Mouse (Mus musculus) MEL (cell line): ENCODE measurements at regions not wholly inside any gene's neighbourhood (a gene's known extent, or its start where the extent isn't known, plus 50 kb on each side); places are given as distances from the start of the nearest gene placed in this dataset.
A peak's percentile ranks its signal among the peaks of the same experiment; 100 is the strongest.

Source experiments
- DNase-seq: peaks from one replicate; pipeline ENCODE4 v3.0.0; 2011; ENCODE audit warnings: low read depth, low spot score
- H3K27ac ChIP-seq: 2 replicates; pipeline ENCODE4 v1.5.1; 2012; ENCODE audit warnings: low read depth, mild to moderate bottlenecking, control low read depth, low read length, moderate library complexity; ENCODE audit not compliant: control insufficient read depth
- H3K27me3 ChIP-seq, 2 experiments: fragments of 150-350 bp in 1 of 2; sonication (generic) in 1 of 2; 2 replicates each; pipeline ENCODE4 v1.6.1; 2012; ENCODE audit warnings: low read length in 2 of 2, mild to moderate bottlenecking in 2 of 2, improper control_type of control experiment in 1 of 2, moderate library complexity in 1 of 2; ENCODE audit not compliant: insufficient read depth in 2 of 2, control insufficient read depth in 1 of 2
- H3K36me3 ChIP-seq, 2 experiments: 2 replicates each; pipeline ENCODE4 v1.6.1; 2012 to 2014; ENCODE audit warnings: low read length in 2 of 2, improper control_type of control experiment in 1 of 2, inconsistent platforms in 1 of 2, mild to moderate bottlenecking in 1 of 2; ENCODE audit not compliant: insufficient read depth in 2 of 2, control insufficient read depth in 1 of 2
- H3K4me1 ChIP-seq, 2 experiments: fragments of 150-350 bp in 1 of 2; sonication (generic) in 1 of 2; 2 replicates each; pipeline ENCODE4 v1.6.1; 2012; ENCODE audit warnings: low read length in 2 of 2, improper control_type of control experiment in 1 of 2, mild to moderate bottlenecking in 1 of 2; ENCODE audit not compliant: insufficient read depth in 2 of 2, control insufficient read depth in 1 of 2
- H3K4me3 ChIP-seq, 2 experiments: fragments of 150-350 bp in 1 of 2; sonication (generic) in 1 of 2; 2 replicates each; pipeline ENCODE4 v1.5.1; 2012; ENCODE audit warnings: low read depth in 2 of 2, low read length in 2 of 2, mild to moderate bottlenecking in 2 of 2, moderate library complexity in 2 of 2, control low read depth in 1 of 2, improper control_type of control experiment in 1 of 2; ENCODE audit not compliant: control insufficient read depth in 1 of 2, insufficient read depth in 1 of 2
- H3K79me2 ChIP-seq: 2 replicates; pipeline ENCODE4 v1.6.1; 2012; ENCODE audit warnings: mild to moderate bottlenecking, low read length, moderate library complexity; ENCODE audit not compliant: control insufficient read depth, poor library complexity, insufficient read depth
- H3K9ac ChIP-seq: 2 replicates; pipeline ENCODE4 v1.6.1; 2012; ENCODE audit warnings: low read depth, mild to moderate bottlenecking, control low read depth, low read length, moderate library complexity; ENCODE audit not compliant: control insufficient read depth, poor library complexity, severe bottlenecking
- H3K9me3 ChIP-seq: fragments of 150-350 bp; sonication (generic); replicated peaks from 2 replicates; pipeline ENCODE4 v1.6.1; 2012; ENCODE audit warnings: mild to moderate bottlenecking, low read length, improper control_type of control experiment, moderate library complexity; ENCODE audit not compliant: insufficient read depth
- CHD1 ChIP-seq: IDR thresholded peaks from 2 replicates; pipeline ENCODE4 v1.6.1; 2012; ENCODE audit warnings: low read depth, mild to moderate bottlenecking, inconsistent platforms, low read length, improper control_type of control experiment
- CTCF ChIP-seq, 3 experiments: IDR thresholded peaks in 2 of 3; conservative IDR thresholded peaks in 1 of 3; 2 replicates each; pipeline ENCODE4 v1.5.1; 2011 to 2012; ENCODE audit warnings: low read length in 3 of 3, low read depth in 2 of 3, mild to moderate bottlenecking in 2 of 3, improper control_type of control experiment in 1 of 3, inconsistent platforms in 1 of 3, mixed read lengths in 1 of 3, moderate library complexity in 1 of 3; ENCODE audit not compliant: control insufficient read depth in 1 of 3, insufficient read depth in 1 of 3, poor library complexity in 1 of 3, severe bottlenecking in 1 of 3
- ELF1 ChIP-seq: IDR thresholded peaks from 2 replicates; pipeline ENCODE4 v1.6.1; 2014; ENCODE audit warnings: low read depth, mild to moderate bottlenecking, inconsistent platforms, low read length, improper control_type of control experiment, moderate library complexity
- EP300 ChIP-seq, 2 experiments: IDR thresholded peaks; 2 replicates each; pipeline ENCODE4 v1.6.1; 2011; ENCODE audit warnings: improper control_type of control experiment in 2 of 2, low read length in 2 of 2, low read depth in 1 of 2, mild to moderate bottlenecking in 1 of 2
- ETS1 ChIP-seq: IDR thresholded peaks from 2 replicates; pipeline ENCODE4 v1.6.1; 2012; ENCODE audit warnings: low read depth, mild to moderate bottlenecking, inconsistent platforms, low read length, improper control_type of control experiment, moderate library complexity
- GABPA ChIP-seq: IDR thresholded peaks from 2 replicates; pipeline ENCODE4 v1.6.1; 2012; ENCODE audit warnings: low read depth, mild to moderate bottlenecking, inconsistent platforms, low read length, improper control_type of control experiment, moderate library complexity
- GATA1 ChIP-seq: IDR thresholded peaks from 2 replicates; pipeline ENCODE4 v1.6.1; 2011; ENCODE audit warnings: low read depth, low read length, improper control_type of control experiment
- HCFC1 ChIP-seq: IDR thresholded peaks from 2 replicates; pipeline ENCODE4 v1.6.1; 2012; ENCODE audit warnings: low read depth, mild to moderate bottlenecking, inconsistent platforms, low read length, improper control_type of control experiment, moderate library complexity
- MAX ChIP-seq: IDR thresholded peaks from 2 replicates; pipeline ENCODE4 v1.6.1; 2011; ENCODE audit warnings: low read length, improper control_type of control experiment
- MAZ ChIP-seq: IDR thresholded peaks from 2 replicates; pipeline ENCODE4 v1.6.1; 2012; ENCODE audit warnings: low read depth, mild to moderate bottlenecking, inconsistent platforms, low read length, improper control_type of control experiment
- MXI1 ChIP-seq: IDR thresholded peaks from 2 replicates; pipeline ENCODE4 v1.6.1; 2011; ENCODE audit warnings: mild to moderate bottlenecking, low read depth, low read length, improper control_type of control experiment
- MYB ChIP-seq: IDR thresholded peaks from 2 replicates; pipeline ENCODE4 v1.6.1; 2011; ENCODE audit warnings: mild to moderate bottlenecking, low read depth, low read length, improper control_type of control experiment
- POLR2AphosphoS2 ChIP-seq: IDR thresholded peaks from 2 replicates; pipeline ENCODE4 v1.6.1; 2011; ENCODE audit warnings: low read length, improper control_type of control experiment
- RCOR1 ChIP-seq: IDR thresholded peaks from 2 replicates; pipeline ENCODE4 v1.6.1; 2012; ENCODE audit warnings: low read depth, mild to moderate bottlenecking, inconsistent platforms, low read length, improper control_type of control experiment
- SIN3A ChIP-seq: IDR thresholded peaks from 2 replicates; pipeline ENCODE4 v1.6.1; 2012; ENCODE audit warnings: low read length, improper control_type of control experiment, inconsistent platforms
- TAL1 ChIP-seq: IDR thresholded peaks from 2 replicates; pipeline ENCODE4 v1.6.1; 2012; ENCODE audit warnings: mild to moderate bottlenecking, inconsistent platforms, low read length, moderate library complexity, mixed read lengths
- TBP ChIP-seq: IDR thresholded peaks from 2 replicates; pipeline ENCODE4 v1.8.0; 2011; ENCODE audit warnings: low read depth, low read length, improper control_type of control experiment
- TCF12 ChIP-seq: IDR thresholded peaks from 2 replicates; pipeline ENCODE4 v1.6.1; 2014; ENCODE audit warnings: low read depth, mild to moderate bottlenecking, inconsistent platforms, low read length, improper control_type of control experiment, moderate library complexity
- USF1 ChIP-seq: IDR thresholded peaks from 2 replicates; pipeline ENCODE4 v1.6.1; 2014; ENCODE audit warnings: low read depth, mild to moderate bottlenecking, inconsistent platforms, low read length, improper control_type of control experiment, moderate library complexity
- ZNF384 ChIP-seq: IDR thresholded peaks from 2 replicates; pipeline ENCODE4 v1.6.1; 2012; ENCODE audit warnings: low read depth, mild to moderate bottlenecking, inconsistent platforms, low read length, improper control_type of control experiment

- Histone ChIP-seq H3K27me3 (no peaks in the 10 kb centered on the region), H3K4me3 (no peak overlapping the region), H3K27ac (no peak overlapping the region), H3K9ac (no peak overlapping the region), H3K36me3 (peaks cover 0 to 37% of the 10 kb centered on the region in 2 experiments; a peak in 2 of 4 replicates), H3K4me1 (peaks cover 20 to 34% of the 10 kb centered on the region in 2 experiments), H3K79me2 (no peaks in the 10 kb centered on the region), H3K9me3 (no peaks in the 10 kb centered on the region)
- no peak for TF ChIP-seq CTCF (IDR thresholded peaks at IDR 0.05 in 2 of 3, conservative IDR thresholded peaks at IDR 0.05 in 1 of 3; ENCODE audit: control insufficient read depth in 1 of 3, insufficient read depth in 1 of 3, low read depth in 2 of 3, low read length in 3 of 3, poor library complexity in 1 of 3, severe bottlenecking in 1 of 3)
- peak; percentile 57; the same call in 1 of the 2 replicates for TF ChIP-seq MXI1
- TF ChIP-seq USF1, result peak; percentile 67; the same call in 1 of the 2 replicates
- no peak for TF ChIP-seq ETS1
- TF ChIP-seq EP300 (IDR thresholded peaks at IDR 0.05; ENCODE audit: low read depth in 1 of 2, low read length in 2 of 2), result peak in 1 of 2 experiments; percentile 18; a peak in 2 of 4 replicates
- no peak for TF ChIP-seq ZNF384
- peak; percentile 50 for DNase-seq
These were observed 253.1 kb downstream of the Bcl2 start for GRCm38 (mm10) chr1:106460957-106461356.

- Histone ChIP-seq H3K79me2 (no peaks in the 10 kb centered on the region), H3K9me3 (no peaks in the 10 kb centered on the region), H3K27me3 (no peaks in the 10 kb centered on the region), H3K27ac (no peak overlapping the region), H3K36me3 (peaks cover 0 to 30% of the 10 kb centered on the region in 2 experiments; a peak in 2 of 4 replicates), H3K9ac (no peak overlapping the region), H3K4me1 (peaks cover 16 to 27% of the 10 kb centered on the region in 2 experiments), H3K4me3 (no peak overlapping the region)
- no peak for TF ChIP-seq MAZ
- TF ChIP-seq USF1, result no peak
- peak; percentile 94 for TF ChIP-seq GATA1
- TF ChIP-seq MAX, result no peak
- TF ChIP-seq HCFC1, result no peak
- no peak for TF ChIP-seq SIN3A
- TF ChIP-seq CHD1, result no peak
- TF ChIP-seq MXI1, result no peak
- TF ChIP-seq GABPA, result no peak
- no peak for TF ChIP-seq MYB
- no peak for TF ChIP-seq TBP
- TF ChIP-seq RCOR1, result peak; percentile 74
- peak; percentile 89 to 90 for TF ChIP-seq EP300 (IDR thresholded peaks at IDR 0.05; ENCODE audit: low read depth in 1 of 2, low read length in 2 of 2)
- peak; percentile 43; the same call in 1 of the 2 replicates for TF ChIP-seq ELF1
- TF ChIP-seq POLR2AphosphoS2, result no peak
- TF ChIP-seq ETS1, result peak; percentile 84
- peak; percentile 75 for TF ChIP-seq TAL1
- peak; percentile 95 for TF ChIP-seq TCF12
- TF ChIP-seq CTCF (IDR thresholded peaks at IDR 0.05 in 2 of 3, conservative IDR thresholded peaks at IDR 0.05 in 1 of 3; ENCODE audit: control insufficient read depth in 1 of 3, insufficient read depth in 1 of 3, low read depth in 2 of 3, low read length in 3 of 3, poor library complexity in 1 of 3, severe bottlenecking in 1 of 3), result no peak
- peak; percentile 56 for DNase-seq
These were observed 264.3 kb downstream of the Bcl2 start for GRCm38 (mm10) chr1:106449795-106450194.
